Mouse (Mus musculus): Measurements from ENCODE around the gene Siah1a. TPM values are rescaled to one million over a fixed set of nuclear protein-coding genes. Genes with fewer than 3 reads are reported as not detected.

The Siah1a gene
- total and polyA plus RNA-seq, 3 experiments: 5.9 to 11.1 (median 8.0) TPM

GRCm38 (mm10) chr8:86694011-86694410 is 51.7 kb downstream of the Siah1a start:
- H3K9ac ChIP-seq (ENCODE audit: insufficient read depth, low read depth): no peak overlapping the region
- no peaks in the 10 kb centered on the region for H3K4me1 ChIP-seq (ENCODE audit: control insufficient read depth in 1 of 2, insufficient read depth in 2 of 2)
- H3K4me2 ChIP-seq (ENCODE audit: insufficient read depth, low read depth, poor library complexity, severe bottlenecking): no peak overlapping the region
- dilution Hi-C loops (cut with MboI; ENCODE audit: extremely low pct_ligation_motif_present, extremely low pct_unique_long_range_greater_than_20kb, low sequenced_read_pairs) (no loop called here), in situ Hi-C loops (cut with MboI; ENCODE audit: low pct_ligation_motif_present, low pct_unique_long_range_greater_than_20kb, low sequenced_read_pairs) (no loop called here)
- TF ChIP-seq MAX (IDR thresholded peaks at IDR 0.05; ENCODE audit: low read length) (no peak), HCFC1 (IDR thresholded peaks at IDR 0.05; ENCODE audit: low read depth, low read length) (no peak), NRF1 (IDR thresholded peaks at IDR 0.05; ENCODE audit: low read depth, low read length) (no peak), BHLHE40 (IDR thresholded peaks at IDR 0.05; ENCODE audit: low read depth, low read length) (no peak), ZKSCAN1 (IDR thresholded peaks at IDR 0.05; ENCODE audit: borderline replicate concordance, low read depth, low read length) (no peak), RAD21 (IDR thresholded peaks at IDR 0.05; ENCODE audit: low read depth, low read length) (no peak), JUND (conservative IDR thresholded peaks at IDR 0.05; ENCODE audit: low read depth, low read length) (no peak), USF1 (IDR thresholded peaks at IDR 0.05; ENCODE audit: low read depth, low read length) (no peak)
- no peaks in the 10 kb centered on the region for H3K79me2 ChIP-seq (replicated peaks; ENCODE audit: control insufficient read depth, extremely low read depth, insufficient read depth, poor library complexity, severe bottlenecking)
- H3K36me3 ChIP-seq (replicated peaks in 1 of 2; ENCODE audit: control insufficient read depth in 1 of 2, insufficient read depth in 1 of 2, low read length in 1 of 2): peaks cover 0 to 41% of the 10 kb centered on the region in 2 experiments
- no peak overlapping the region for H3K27ac ChIP-seq (ENCODE audit: insufficient read depth, low read depth)
- no peak overlapping the region for H3K4me3 ChIP-seq (replicated peaks in 1 of 3; ENCODE audit: low read depth in 2 of 3, low read length in 2 of 3, poor library complexity in 1 of 3)
- H3K9me3 ChIP-seq (replicated peaks; ENCODE audit: low read length): no peaks in the 10 kb centered on the region
- no peak for DNase-seq (ENCODE audit: extremely low read depth)
- H3K27me3 ChIP-seq (replicated peaks): no peaks in the 10 kb centered on the region

- no peak for TF ChIP-seq CHD1 (IDR thresholded peaks at IDR 0.05; ENCODE audit: low read depth, low read length)
- TF ChIP-seq MAX (IDR thresholded peaks at IDR 0.05; ENCODE audit: low read length): no peak
- no peak for TF ChIP-seq SIN3A (IDR thresholded peaks at IDR 0.05; ENCODE audit: low read length)
- no peak for TF ChIP-seq CHD2 (IDR thresholded peaks at IDR 0.05; ENCODE audit: low read length)
- TF ChIP-seq TBP (conservative IDR thresholded peaks at IDR 0.05; ENCODE audit: low read depth, low read length): no peak
- TF ChIP-seq JUN (IDR thresholded peaks at IDR 0.05; ENCODE audit: insufficient read depth, low read depth, low read length): no peak
- DNase-seq (ENCODE audit: extremely low read depth): no peak
- H3K27me3 ChIP-seq (replicated peaks): no peaks in the 10 kb centered on the region
- peaks cover 0 to 48% of the 10 kb centered on the region in 2 experiments for H3K36me3 ChIP-seq (replicated peaks in 1 of 2; ENCODE audit: control insufficient read depth in 1 of 2, insufficient read depth in 1 of 2, low read length in 1 of 2)
- no peak overlapping the region for H3K4me2 ChIP-seq (ENCODE audit: insufficient read depth, low read depth, poor library complexity, severe bottlenecking)
- H3K4me1 ChIP-seq (ENCODE audit: control insufficient read depth in 1 of 2, insufficient read depth in 2 of 2): no peaks in the 10 kb centered on the region
- no peaks in the 10 kb centered on the region for H3K9me3 ChIP-seq (replicated peaks; ENCODE audit: low read length)
- H3K79me2 ChIP-seq (replicated peaks; ENCODE audit: control insufficient read depth, extremely low read depth, insufficient read depth, poor library complexity, severe bottlenecking): no peaks in the 10 kb centered on the region
- dilution Hi-C loops (cut with MboI; ENCODE audit: extremely low pct_ligation_motif_present, extremely low pct_unique_long_range_greater_than_20kb, low sequenced_read_pairs): no loop called here
- no peak overlapping the region for H3K4me3 ChIP-seq (replicated peaks in 1 of 3; ENCODE audit: low read depth in 2 of 3, low read length in 2 of 3, poor library complexity in 1 of 3)
- H3K9ac ChIP-seq (ENCODE audit: insufficient read depth, low read depth): no peak overlapping the region
- H3K27ac ChIP-seq (ENCODE audit: insufficient read depth, low read depth): no peak overlapping the region
- in situ Hi-C loops (cut with MboI; ENCODE audit: low pct_ligation_motif_present, low pct_unique_long_range_greater_than_20kb, low sequenced_read_pairs): no loop called here
Measured at GRCm38 (mm10) chr8:86692107-86692506, 53.6 kb downstream of the Siah1a start.

GRCm38 (mm10) chr8:86686629-86687028 is 59.1 kb downstream of the Siah1a start:
- peaks cover 0 to 34% of the 10 kb centered on the region in 2 experiments for H3K36me3 ChIP-seq (replicated peaks in 1 of 2; ENCODE audit: control insufficient read depth in 1 of 2, insufficient read depth in 1 of 2, low read length in 1 of 2)
- no peak for TF ChIP-seq USF2 (conservative IDR thresholded peaks at IDR 0.05; ENCODE audit: low read depth, low read length)
- TF ChIP-seq JUND (conservative IDR thresholded peaks at IDR 0.05; ENCODE audit: low read depth, low read length): no peak
- no peak for TF ChIP-seq MAZ (IDR thresholded peaks at IDR 0.05; ENCODE audit: low read depth, low read length)
- TF ChIP-seq MXI1 (IDR thresholded peaks at IDR 0.05; ENCODE audit: low read depth, low read length): no peak
- no peak for TF ChIP-seq CHD1 (IDR thresholded peaks at IDR 0.05; ENCODE audit: low read depth, low read length)
- TF ChIP-seq ZKSCAN1 (IDR thresholded peaks at IDR 0.05; ENCODE audit: borderline replicate concordance, low read depth, low read length): no peak
- no peak for TF ChIP-seq NRF1 (IDR thresholded peaks at IDR 0.05; ENCODE audit: low read depth, low read length)
- TF ChIP-seq MAX (IDR thresholded peaks at IDR 0.05; ENCODE audit: low read length): no peak
- TF ChIP-seq ETS1 (conservative IDR thresholded peaks at IDR 0.05; ENCODE audit: low read depth, low read length): no peak
- TF ChIP-seq TCF12 (IDR thresholded peaks at IDR 0.05; ENCODE audit: low read depth, low read length): no peak
- no peak for TF ChIP-seq MYC (IDR thresholded peaks at IDR 0.05; ENCODE audit: low read depth, low read length)
- TF ChIP-seq CHD2 (IDR thresholded peaks at IDR 0.05; ENCODE audit: low read length): no peak
- no peak for TF ChIP-seq POLR2A (IDR thresholded peaks at IDR 0.05; ENCODE audit: low read depth, low read length)
- TF ChIP-seq ELF1 (IDR thresholded peaks at IDR 0.05; ENCODE audit: low read depth, low read length): no peak
- TF ChIP-seq ZNF384 (IDR thresholded peaks at IDR 0.05; ENCODE audit: low read depth, low read length): no peak
- no peak for TF ChIP-seq EP300 (IDR thresholded peaks at IDR 0.05; ENCODE audit: low read length)
- TF ChIP-seq PAX5 (IDR thresholded peaks at IDR 0.05; ENCODE audit: low read length): no peak
- H3K4me2 ChIP-seq (ENCODE audit: insufficient read depth, low read depth, poor library complexity, severe bottlenecking): no peak overlapping the region
- H3K4me1 ChIP-seq (ENCODE audit: control insufficient read depth in 1 of 2, insufficient read depth in 2 of 2): no peaks in the 10 kb centered on the region
- no peaks in the 10 kb centered on the region for H3K9me3 ChIP-seq (replicated peaks; ENCODE audit: low read length)
- no peaks in the 10 kb centered on the region for H3K79me2 ChIP-seq (replicated peaks; ENCODE audit: control insufficient read depth, extremely low read depth, insufficient read depth, poor library complexity, severe bottlenecking)
- no peak for DNase-seq (ENCODE audit: extremely low read depth)
- dilution Hi-C loops (cut with MboI; ENCODE audit: extremely low pct_ligation_motif_present, extremely low pct_unique_long_range_greater_than_20kb, low sequenced_read_pairs): no loop called here
- H3K9ac ChIP-seq (ENCODE audit: insufficient read depth, low read depth): no peak overlapping the region
- H3K4me3 ChIP-seq (replicated peaks in 1 of 3; ENCODE audit: low read depth in 2 of 3, low read length in 2 of 3, poor library complexity in 1 of 3): no peak overlapping the region
- in situ Hi-C loops (cut with MboI; ENCODE audit: low pct_ligation_motif_present, low pct_unique_long_range_greater_than_20kb, low sequenced_read_pairs): no loop called here
- no peaks in the 10 kb centered on the region for H3K27me3 ChIP-seq (replicated peaks)
- no peak overlapping the region for H3K27ac ChIP-seq (ENCODE audit: insufficient read depth, low read depth)

Measured in CH12.LX (cell line).